Mouse (Mus musculus) kidney, postnatal 10 days (tissue): Measurements from ENCODE around the gene Mrgprd.

Experiments used
- DNase-seq: peaks from one replicate; pipeline ENCODE4 v3.0.0; 2021; ENCODE audit warnings: mixed read lengths

Gene Mrgprd

DNA sequence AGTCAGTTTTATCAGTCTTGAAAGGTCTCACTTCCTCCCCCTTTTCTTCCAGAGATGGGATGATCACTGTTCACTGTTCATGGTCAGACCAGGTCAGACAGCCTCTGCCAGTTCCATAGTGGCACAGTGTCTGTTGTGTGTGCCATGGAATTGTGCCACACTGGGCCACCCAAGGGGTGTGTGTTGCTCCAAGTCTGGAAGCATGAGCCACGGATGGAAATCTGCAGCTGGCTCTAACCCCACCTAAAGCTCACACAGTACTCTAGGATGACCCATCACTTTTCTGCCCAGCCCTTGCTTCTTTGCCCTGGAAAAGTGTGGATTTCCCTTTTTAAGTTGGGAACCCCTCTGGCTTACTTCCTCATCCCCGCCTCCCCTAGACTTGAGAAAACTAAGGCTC, 10.5 kb upstream of the Mrgprd start:
- no peak for DNase-seq

DNA sequence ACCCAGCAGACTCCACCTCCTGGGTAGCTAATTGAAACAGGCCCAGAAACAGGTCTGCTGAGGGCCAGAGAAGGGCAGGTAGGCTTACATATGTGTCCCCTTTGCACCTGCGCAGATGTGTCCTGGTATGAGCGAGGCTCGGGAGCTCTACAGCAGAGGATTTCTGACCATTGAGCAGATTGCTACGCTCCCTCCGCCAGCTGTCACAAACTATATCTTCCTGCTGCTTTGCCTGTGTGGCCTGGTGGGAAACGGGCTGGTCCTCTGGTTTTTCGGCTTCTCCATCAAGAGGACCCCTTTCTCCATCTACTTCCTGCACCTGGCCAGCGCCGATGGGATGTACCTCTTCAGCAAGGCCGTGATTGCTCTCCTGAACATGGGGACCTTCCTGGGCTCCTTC, 7.0 kb upstream of the Mrgprd start:
- no peak for DNase-seq

DNA sequence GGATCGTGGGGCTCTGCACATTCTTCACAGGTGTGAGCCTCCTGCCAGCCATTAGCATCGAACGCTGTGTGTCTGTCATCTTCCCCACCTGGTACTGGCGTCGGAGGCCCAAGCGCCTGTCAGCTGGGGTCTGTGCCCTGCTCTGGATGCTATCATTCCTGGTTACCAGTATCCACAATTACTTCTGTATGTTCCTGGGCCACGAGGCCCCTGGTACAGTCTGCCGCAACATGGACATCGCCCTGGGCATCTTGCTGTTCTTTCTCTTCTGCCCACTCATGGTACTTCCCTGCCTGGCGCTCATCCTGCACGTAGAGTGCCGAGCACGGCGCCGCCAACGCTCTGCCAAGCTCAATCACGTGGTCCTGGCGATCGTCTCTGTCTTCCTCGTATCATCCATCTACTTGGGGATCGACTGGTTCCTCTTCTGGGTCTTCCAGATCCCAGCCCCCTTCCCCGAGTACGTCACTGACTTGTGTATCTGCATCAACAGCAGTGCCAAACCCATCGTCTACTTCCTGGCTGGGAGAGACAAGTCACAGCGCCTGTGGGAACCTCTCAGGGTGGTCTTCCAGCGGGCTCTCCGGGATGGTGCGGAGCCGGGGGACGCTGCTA, 6.5 kb upstream of the Mrgprd start:
- no peak for DNase-seq

DNA sequence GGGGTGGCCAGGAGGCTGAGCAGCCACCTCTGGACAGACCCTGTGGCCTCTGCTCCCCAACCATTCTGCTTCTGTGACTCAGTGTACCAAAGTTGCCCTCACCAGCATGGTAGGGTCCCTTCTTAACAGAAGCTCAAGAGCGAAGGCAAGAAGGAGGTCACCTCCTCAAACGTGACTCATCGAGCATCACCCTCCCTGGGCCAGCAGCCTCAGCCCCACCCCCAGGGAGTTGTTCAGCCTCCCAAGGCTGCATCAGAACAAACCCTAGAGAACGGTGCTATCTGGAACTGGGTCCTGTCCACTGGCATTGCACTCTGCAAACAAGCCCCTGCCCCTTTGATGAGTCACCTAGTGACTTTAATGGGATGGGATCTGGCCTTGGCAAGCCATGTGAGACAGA, 5.8 kb upstream of the Mrgprd start:
- DNase-seq = no peak

DNA sequence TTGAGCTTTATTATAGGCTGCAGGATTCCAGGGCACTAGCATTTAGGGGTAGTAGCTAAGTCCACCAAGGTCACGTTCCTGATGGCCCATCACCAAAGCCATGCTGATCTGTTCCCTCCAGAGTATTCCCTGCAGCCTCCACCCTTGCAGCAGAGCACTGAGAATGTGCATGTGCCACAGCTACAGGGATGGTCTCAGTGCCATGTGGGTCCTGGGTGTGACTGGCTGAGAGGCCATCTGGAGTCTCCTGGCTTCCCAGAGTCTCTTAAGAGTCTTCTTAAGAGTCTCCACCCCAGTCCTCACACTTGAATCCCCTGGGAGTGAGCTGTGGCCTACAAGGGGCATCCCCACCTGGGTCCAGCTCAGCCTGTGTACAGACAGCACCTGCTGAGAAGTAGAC, 4.8 kb upstream of the Mrgprd start:
- DNase-seq = no peak

DNA sequence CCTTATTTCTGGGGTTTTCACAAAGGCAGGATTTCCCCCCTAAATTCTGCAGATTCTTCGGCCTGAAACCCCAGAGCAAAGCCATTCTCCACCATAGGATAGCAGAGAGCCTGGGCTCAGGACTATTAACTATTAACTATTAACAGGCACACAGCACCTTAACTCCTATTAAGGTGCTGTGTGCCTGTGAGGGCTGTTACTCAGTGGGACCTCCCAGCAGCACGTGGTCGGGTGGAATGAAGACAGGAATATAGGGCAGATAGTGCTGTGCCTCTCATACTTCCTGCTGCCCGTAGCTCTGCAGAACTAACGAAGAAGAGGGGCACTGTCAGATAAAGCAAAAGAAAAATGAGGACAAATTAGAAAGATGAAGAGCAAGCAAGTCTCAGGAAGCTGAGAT, 4.1 kb upstream of the Mrgprd start:
- DNase-seq = no peak

DNA sequence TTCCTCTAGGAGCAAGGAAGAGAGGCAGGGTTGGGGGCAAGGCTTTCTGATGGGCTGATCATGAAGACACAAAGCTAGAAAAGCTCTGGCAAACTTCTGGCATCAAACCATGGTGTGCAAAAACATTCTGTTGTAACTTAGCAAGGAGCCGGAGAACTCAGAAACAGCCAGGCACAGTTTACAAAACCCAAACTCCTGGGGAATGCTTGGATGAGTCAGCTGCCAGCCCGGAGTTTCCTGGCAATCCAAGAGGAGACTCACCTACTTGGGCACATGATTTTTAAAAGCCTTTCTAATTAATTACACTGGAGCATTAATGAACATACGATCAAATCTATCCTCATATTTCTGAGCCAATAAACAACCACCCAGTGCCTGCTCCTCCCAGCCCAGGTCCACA, 2.5 kb upstream of the Mrgprd start:
- no peak for DNase-seq

DNA sequence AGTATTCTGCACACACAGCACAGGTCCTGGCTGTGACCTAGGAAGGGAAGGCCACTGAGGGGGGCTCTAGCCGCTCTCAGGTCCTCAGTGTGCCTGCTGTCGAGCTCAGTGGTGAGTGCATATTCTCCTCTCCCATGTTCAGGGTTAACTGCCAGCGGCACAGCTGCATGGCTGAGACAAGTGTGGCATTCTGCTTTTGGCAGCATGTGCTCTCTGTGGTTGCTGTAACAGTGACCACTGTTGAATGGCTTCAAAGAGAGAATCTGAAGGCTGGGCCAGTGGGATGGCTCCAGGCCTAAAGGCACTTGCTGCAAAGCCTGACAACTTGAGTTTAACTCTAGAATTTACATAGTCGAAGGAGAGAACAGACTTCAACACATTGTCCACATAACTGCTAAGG, 2.9 kb downstream of the Mrgprd start:
- DNase-seq = no peak

DNA sequence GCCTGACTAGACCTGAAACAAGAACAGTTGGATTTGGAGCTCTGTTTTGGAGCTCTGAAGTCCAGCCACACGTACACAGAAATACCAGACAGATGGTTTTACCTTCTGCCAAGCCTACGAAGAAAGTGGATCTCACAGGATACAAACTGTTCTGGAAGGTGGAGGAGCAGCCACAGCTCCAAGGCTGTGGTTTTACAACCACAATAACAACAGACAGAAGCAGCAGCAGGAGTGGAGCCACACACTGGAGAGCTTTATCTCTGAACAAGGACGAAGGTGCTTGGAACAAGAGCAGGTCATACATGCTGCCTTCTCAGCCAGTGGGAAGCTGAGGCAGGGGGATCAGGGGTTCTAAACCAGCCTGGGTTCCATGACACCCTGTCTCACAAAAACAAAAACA, 4.8 kb downstream of the Mrgprd start:
- DNase-seq = no peak

DNA sequence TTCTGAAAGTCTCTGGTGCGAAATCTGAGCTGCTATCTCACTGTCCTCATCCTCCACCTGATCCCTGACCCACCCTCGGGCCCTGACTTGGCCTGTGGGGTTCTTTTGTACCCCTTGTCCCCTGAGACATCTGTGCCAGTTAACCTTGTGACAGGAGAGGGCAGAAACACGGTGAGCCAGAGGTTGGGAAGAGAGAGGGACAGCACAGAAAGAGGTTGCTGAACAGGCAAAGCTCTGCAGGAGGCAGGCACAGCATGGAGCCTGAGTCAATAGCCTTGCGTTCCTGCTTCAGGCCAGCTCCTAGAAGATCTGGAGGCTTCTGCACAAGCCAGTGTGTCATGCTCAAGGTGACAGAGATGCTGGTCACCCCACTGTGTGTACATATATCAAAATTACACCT, 9.0 kb downstream of the Mrgprd start:
- DNase-seq = no peak

DNA sequence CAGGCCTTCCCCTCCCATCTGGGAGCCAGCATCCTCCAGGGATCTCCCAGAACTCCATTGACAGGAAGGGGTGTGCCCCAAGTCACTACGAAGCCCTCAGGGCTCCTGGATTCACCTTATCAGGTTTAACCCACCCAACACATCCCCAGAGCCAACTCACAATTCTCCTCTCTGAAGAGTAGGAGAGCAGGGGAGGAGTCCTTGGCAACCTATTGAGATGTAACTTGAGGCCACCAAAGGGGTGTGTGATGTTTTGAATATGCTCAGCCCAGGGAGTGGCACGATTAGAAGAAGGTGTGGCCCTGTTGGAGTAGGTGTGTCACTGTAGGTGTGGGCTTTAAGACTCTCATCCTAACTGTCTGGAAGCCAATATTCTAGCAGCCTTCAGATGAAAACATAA, 11.1 kb downstream of the Mrgprd start:
- DNase-seq = no peak

DNA sequence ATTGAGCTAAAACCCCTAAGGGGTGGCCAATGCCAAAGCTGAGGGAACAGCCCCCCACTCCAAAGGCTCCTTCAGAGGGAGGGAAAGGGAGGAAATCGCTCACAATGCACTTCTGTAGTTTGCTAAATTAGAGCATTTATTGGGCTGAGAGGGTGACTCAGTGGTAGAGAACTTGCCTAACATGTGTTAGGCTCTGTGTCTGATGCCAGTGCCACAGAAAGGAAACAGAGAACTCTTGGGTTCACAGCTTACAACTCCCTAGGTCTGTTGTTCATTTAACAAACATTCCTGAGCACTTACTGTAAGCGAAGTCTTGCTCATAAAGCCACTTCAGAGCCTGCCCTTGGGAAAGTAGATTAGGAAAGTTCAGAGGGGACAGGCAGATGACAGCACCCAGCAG, 15.3 kb downstream of the Mrgprd start:
- DNase-seq = no peak

DNA sequence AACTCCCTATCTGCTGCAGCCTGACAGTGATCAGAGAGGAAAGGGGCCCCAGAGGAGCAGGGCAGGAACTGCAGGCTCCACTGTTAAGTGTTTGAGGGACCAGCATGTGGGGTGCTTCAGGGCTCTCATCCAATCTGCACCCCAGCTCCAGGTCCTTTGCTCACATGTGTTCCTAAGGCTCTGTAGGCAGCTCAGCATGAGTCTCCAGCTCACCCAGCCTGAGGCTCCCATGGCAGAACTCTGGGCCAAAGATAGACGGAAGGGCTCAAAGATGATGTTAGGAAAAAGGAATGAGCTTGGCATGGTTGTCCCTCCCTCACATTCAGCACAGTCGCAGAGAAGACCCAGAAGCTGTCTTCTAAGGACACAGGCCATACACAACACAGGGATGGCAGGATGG, 16.0 kb downstream of the Mrgprd start:
- DNase-seq = no peak

DNA sequence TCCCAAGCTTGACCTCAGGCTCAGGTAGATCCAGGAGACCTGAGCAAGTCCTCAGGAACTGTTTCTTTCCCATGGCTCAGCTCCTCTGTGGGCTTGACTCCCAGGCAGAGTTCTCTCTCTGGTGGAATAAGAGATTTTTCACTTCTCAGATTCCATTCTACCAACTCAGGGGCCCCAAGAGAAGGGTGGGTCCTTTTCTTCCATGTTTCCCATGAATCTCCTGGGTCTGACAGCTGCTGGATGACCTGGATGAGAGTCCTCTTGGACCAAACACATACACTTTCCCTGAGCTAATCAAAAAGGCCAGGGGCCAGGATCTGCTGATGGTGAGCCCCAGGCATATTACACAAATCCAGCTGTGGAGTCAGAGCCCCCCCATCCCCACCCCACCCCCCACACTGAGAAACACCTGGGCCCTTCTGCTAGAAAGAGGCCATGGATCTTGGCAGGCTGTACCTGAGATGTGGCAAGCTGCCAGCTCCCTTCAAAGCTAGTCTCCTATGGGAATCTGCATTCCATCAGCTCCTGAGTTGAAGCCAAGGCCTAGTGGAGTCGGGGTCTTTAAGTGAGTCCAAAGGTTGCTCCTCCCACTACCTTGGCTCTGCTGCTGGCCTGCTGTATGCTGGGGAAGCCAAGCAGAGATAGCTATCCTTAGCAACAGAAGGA, 17.9 kb downstream of the Mrgprd start:
- DNase-seq = peak; percentile 69

DNA sequence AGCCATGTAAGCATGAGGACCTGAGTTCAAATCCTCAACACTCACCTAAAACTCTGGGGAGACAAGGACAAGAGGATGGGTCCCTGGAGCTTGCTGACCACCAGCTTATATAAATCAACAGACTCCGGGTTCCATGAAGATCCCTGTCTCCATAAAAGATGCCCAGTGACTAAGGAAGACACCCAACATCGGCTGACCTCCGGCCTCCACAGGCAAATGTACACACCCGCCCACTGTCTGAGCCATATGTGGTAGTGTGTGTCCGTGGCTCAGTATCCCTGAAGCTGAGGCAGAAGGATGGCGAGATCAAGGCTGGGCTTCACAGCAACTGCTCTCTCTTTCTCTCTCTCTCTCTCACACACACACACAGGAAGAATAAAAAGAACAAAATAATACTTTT, 19.3 kb downstream of the Mrgprd start:
- DNase-seq = no peak

DNA sequence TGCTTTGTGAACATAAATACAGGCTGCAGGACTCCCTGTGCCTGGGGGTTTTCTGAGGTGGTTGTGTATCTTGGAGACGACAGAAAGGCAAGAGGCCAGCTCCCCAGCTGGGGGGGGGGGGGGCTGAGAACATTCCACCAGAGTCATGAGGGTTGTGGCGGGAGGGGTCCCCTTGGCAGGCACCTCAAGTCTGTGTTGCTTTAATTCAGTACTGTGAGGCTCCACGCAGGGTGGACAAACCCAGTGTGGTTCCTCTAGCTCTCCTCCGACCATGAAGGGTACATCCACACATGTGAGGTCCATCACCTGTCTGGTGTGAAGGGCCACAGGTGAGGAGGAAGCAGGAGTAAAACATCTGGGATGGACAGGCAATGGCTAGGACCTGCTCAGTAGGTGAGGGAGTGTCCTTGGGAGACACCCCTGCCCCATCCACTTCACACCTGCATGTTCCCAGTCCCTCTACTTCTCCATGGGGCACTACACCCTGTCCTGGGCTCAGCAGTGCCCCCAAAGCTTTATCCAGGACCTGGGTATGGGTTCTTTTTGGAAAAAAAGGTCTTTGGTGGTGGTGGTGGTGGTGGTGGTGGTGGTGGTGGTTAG, 19.9 kb downstream of the Mrgprd start:
- DNase-seq = no peak

DNA sequence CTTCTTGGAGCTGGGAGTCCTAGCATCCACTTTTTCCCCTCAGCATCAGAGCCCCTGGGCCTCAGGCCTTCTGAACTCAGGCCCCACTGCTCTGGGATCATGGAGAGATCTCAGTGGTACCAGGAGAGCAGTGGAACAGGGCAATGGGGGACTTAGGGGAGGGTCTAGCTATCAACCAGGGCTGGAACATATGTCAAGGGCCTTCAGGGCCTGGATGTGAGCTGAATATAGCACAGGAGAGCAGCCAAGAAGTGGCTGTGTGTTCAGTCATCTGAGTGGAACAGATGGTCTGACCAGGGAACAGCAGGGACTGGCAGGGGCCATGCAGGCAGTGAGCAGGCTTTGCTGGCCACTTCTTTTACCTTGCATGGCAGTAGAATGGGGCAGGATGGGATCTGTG, 20.6 kb downstream of the Mrgprd start:
- DNase-seq = no peak

DNA sequence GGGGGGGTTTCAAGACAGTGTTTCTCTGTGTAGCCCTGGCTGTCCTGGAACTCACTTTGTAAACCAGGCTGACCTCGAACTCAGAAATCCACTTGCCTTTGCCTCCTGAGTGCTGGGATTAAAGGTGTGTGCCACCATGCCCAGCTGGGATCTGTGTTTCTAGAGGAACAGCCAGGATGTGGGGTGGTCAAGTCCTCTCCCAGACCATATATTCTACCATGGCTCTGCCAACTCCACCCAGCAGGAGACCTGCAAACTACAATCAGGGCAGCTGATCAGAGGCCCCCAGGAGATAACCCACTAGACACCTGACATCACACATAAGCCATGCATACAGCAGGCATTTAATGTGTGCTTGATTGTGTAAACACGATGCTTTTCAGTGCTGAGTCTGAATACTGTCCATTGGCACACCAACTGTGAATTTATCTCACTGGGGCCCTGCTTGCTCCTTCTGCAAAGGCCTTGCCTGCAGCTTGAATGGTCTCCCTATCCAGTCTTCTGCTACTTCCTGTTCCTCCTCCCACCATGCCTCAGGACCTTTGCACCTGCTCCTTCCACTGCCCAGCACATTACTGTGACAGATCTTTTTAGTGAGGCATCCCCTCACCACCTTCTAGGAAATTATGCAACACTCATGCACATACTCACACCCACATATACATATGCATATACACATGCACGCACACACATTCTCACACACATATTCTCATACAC, 21.1 kb downstream of the Mrgprd start:
- DNase-seq = no peak

DNA sequence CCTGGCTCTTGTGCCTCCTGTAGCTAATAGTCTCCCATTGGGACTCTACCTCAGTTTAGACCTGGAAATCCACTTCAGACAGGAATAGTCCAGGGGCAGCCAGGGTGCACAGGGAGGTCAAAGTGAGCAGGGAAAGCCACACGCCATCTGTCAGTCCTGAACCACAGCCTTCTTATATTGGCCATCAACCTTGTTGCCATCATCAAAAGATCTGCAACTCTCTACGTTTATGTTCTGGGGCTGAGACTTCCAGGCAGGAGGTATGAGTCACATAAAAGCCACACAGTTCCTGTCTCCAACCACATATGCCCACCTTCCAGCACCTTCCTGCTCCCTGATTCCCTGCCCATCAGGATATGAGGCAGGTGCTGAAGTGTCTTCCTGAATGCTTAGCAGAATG, 23.3 kb downstream of the Mrgprd start:
- DNase-seq = no peak

DNA sequence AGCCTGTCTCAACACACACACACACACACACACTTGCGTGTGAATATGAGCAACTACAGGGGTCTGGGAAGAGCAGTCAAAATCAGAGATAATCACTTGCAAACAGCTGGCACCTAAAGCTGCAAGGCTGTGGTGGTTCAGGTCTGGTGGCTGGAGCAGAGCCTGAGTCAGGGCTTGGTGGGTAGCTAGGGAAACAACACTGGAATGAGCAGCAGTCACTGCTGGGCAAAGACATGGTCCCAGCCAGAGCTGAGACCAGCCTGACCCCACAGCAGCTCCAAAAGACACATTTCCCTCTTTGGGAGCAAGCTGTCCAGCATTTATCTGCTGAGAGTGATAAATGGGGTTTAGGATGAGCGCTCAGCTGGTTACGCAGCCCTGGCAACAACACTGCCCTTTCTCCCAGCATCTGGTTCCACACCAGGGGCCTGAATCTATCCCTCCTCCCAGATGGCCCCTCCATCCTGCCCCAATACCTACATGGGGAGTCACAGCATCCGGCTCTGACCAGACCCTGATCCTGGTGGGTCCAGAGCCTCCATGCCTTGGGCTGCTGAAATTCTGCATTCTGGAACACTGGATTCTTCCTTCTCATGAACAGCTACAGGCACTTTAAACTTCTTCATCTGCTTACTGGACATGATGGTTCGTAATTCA, 25.7 kb downstream of the Mrgprd start:
- DNase-seq = no peak
